Mouse (Mus musculus) limb, embryonic 13.5 days (tissue): Measurements from ENCODE around the gene Grm2. TPM values are rescaled to one million over a fixed set of nuclear protein-coding genes. Genes with fewer than 3 reads are reported as not detected.
"Not testable (repeated sequence)": the region's sequence is repeated elsewhere in the genome, so short reads cannot be mapped to it uniquely, and the experiment has no call there.

Source experiments
- ATAC-seq: fragments of 200-750 bp; cut with Nextera tagmentation; 2 replicates; pipeline ENCODE4 v1.8.0; 2017; ENCODE audit warnings: low read depth, moderate number of reproducible peaks, moderate TSS enrichment; ENCODE audit not compliant: low FRiP score
- H3K27ac ChIP-seq: fragments of 300-500 bp; sonication (generic); 2 replicates; pipeline ENCODE4 v1.5.1; 2015; ENCODE audit warnings: inconsistent platforms, mild to moderate bottlenecking, moderate library complexity
- H3K27me3 ChIP-seq: fragments of 300-500 bp; sonication (generic); 2 replicates; pipeline ENCODE4 v1.6.1; 2015; ENCODE audit warnings: mild to moderate bottlenecking, inconsistent platforms
- H3K36me3 ChIP-seq: fragments of 300-500 bp; sonication (generic); 2 replicates; pipeline ENCODE4 v1.6.1; 2015; ENCODE audit warnings: inconsistent platforms, mild to moderate bottlenecking, moderate library complexity
- H3K4me1 ChIP-seq: fragments of 300-500 bp; sonication (generic); 2 replicates; pipeline ENCODE4 v1.6.1; 2015; ENCODE audit warnings: inconsistent platforms
- H3K4me2 ChIP-seq: fragments of 300-500 bp; sonication (generic); replicated peaks from 2 replicates; pipeline ENCODE4 v1.6.1; 2015; ENCODE audit warnings: inconsistent platforms, mild to moderate bottlenecking, moderate library complexity
- H3K4me3 ChIP-seq: fragments of 300-500 bp; sonication (generic); 2 replicates; pipeline ENCODE4 v1.5.1; 2015; ENCODE audit warnings: moderate library complexity, mild to moderate bottlenecking, inconsistent platforms
- H3K9ac ChIP-seq: fragments of 300-500 bp; sonication (generic); 2 replicates; pipeline ENCODE4 v1.6.1; 2015; ENCODE audit warnings: mild to moderate bottlenecking, inconsistent platforms
- H3K9me3 ChIP-seq: fragments of 300-500 bp; sonication (generic); 2 replicates; pipeline ENCODE4 v1.6.1; 2016; ENCODE audit warnings: inconsistent platforms
- WGBS: fragments of 180-500 bp; shearing (Covaris S2); methylation state at CpG from one replicate; pipeline ENCODE4 v1.1.7; 2015; 5-methylcytosine and 5-hydroxymethylcytosine counted together
- polyA plus RNA-seq: library from polyadenylated mRNA; unstranded; fragments of >200 nt; fragmentation: Nextera tagmentation; extraction: Ambion mirVana; gene quantifications from 2 replicates; pipeline ENCODE4 v1.2.1, GENCODE M21; 2015

Grm2 gene
- polyA plus RNA-seq, 1 experiment from 2014 or later: not detected

- ATAC-seq: no peak
These were observed 57.4 kb downstream of the Grm2 start for GRCm38 (mm10) chr9:106598466-106598865.

DNA sequence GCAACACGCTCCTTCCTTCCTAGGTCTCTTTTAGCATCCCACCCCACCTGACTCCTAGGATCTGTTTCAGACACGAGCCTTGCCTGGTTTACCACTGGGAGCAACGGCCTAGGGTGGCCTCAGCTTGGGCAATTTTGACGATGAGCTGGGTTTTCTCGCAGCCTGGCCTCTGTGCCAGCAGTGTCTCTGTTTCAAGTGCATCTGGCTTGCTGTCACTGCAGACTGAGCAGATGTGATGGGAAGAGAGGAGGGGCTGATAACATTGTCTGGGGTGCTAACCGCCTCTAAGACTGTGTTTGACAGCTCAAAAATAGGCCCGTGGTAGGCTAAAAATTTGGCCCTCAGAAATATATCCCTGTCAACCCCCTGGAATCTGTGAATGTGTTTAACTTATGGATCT, 60.0 kb downstream of the Grm2 start:
- WGBS: 63% methylated on average over 7 of the region's 7 CpGs
- no peaks in the 10 kb centered on the region for H3K27me3 ChIP-seq
- ATAC-seq: no peak
- H3K4me3 ChIP-seq: no peak overlapping the region
- H3K27ac ChIP-seq: no peak overlapping the region
- H3K9ac ChIP-seq: no peak overlapping the region
- H3K4me2 ChIP-seq: no peak overlapping the region
- H3K36me3 ChIP-seq: no peaks in the 10 kb centered on the region
- H3K4me1 ChIP-seq: peaks cover 6% of the 10 kb centered on the region; the same call in 1 of the 2 replicates
- H3K9me3 ChIP-seq: no peaks in the 10 kb centered on the region

More at GRCm38 (mm10) chr9:106598466-106598865, 57.4 kb downstream of the Grm2 start:
- WGBS: 48% methylated on average over 7 of the region's 7 CpGs
- no peaks in the 10 kb centered on the region for H3K27me3 ChIP-seq
- H3K9ac ChIP-seq: no peak overlapping the region
- no peaks in the 10 kb centered on the region for H3K9me3 ChIP-seq
- no peaks in the 10 kb centered on the region for H3K36me3 ChIP-seq
- H3K4me1 ChIP-seq: peaks cover 6% of the 10 kb centered on the region; the same call in 1 of the 2 replicates
- no peak overlapping the region for H3K4me3 ChIP-seq
- no peak overlapping the region for H3K4me2 ChIP-seq
- H3K27ac ChIP-seq: no peak overlapping the region

GRCm38 (mm10) chr9:106595402-106595801, 60.5 kb downstream of the Grm2 start:
- not testable (repeated sequence) for H3K4me1 ChIP-seq, H3K9me3 ChIP-seq, H3K9ac ChIP-seq, H3K36me3 ChIP-seq, H3K27ac ChIP-seq, H3K4me2 ChIP-seq, H3K4me3 ChIP-seq, H3K27me3 ChIP-seq
- WGBS: 6% methylated on average over 4 of the region's 4 CpGs
- 0 out of 2 replicates have a peak, but pooled peaks have one; percentile 19 for ATAC-seq

Other genes starting within 250 kb of the Grm2 start
- 876 and 951 TPM in 2 replicates for gene Rpl29, start 226.6 kb downstream of the Grm2 start, polyA plus RNA-seq
- 48.2 and 51.2 TPM in 2 replicates for gene Acy1, start 217.8 kb downstream of the Grm2 start, polyA plus RNA-seq
- gene Abhd14b, start 208.6 kb downstream of the Grm2 start, polyA plus RNA-seq: 20.1 and 20.5 TPM in 2 replicates
- gene Abhd14a, start 208.4 kb downstream of the Grm2 start, polyA plus RNA-seq: 73.3 and 75.5 TPM in 2 replicates
- gene Pcbp4, start 202.8 kb downstream of the Grm2 start, polyA plus RNA-seq: 129 and 137 TPM in 2 replicates
- 0.57 and 1.0 TPM in 2 replicates for gene Gpr62, start 190.1 kb downstream of the Grm2 start, polyA plus RNA-seq
- gene Rrp9, start 180.1 kb downstream of the Grm2 start, polyA plus RNA-seq: 49.0 and 50.2 TPM in 2 replicates
- 2.9 and 3.7 TPM in 2 replicates for gene Parp3, start 179.1 kb downstream of the Grm2 start, polyA plus RNA-seq
- gene Iqcf1, start 156.1 kb downstream of the Grm2 start, polyA plus RNA-seq: not detected in 2 replicates
- gene Iqcf5, start 141.5 kb downstream of the Grm2 start, polyA plus RNA-seq: not detected in 2 replicates
- not detected in 2 replicates for gene Iqcf3, start 94.5 kb downstream of the Grm2 start, polyA plus RNA-seq
- not detected in 2 replicates for gene Iqcf4, start 85.1 kb downstream of the Grm2 start, polyA plus RNA-seq
- not detected in 2 replicates for gene Iqcf6, start 29.5 kb downstream of the Grm2 start, polyA plus RNA-seq
- 55.7 and 61.5 TPM in 2 replicates for gene Tex264, start 29.8 kb upstream of the Grm2 start, polyA plus RNA-seq
- gene Rad54l2, start 133.1 kb upstream of the Grm2 start, polyA plus RNA-seq: 8.5 and 8.8 TPM in 2 replicates
- 19.3 and 21.8 TPM in 2 replicates for gene Dcaf1, start 165.8 kb upstream of the Grm2 start, polyA plus RNA-seq
- gene Rbm15b, start 231.3 kb upstream of the Grm2 start, polyA plus RNA-seq: 9.8 and 10.6 TPM in 2 replicates
- 254 and 278 TPM in 2 replicates for gene Manf, start 235.9 kb upstream of the Grm2 start, polyA plus RNA-seq